Mouse (Mus musculus) liver, embryonic 15.5 days (tissue): ENCODE results near the gene Dusp9. TPM values are rescaled to one million over a fixed set of nuclear protein-coding genes. Genes with fewer than 3 reads are reported as not detected.

ENCODE experiments used
- ATAC-seq: fragments of 200-750 bp; cut with Nextera tagmentation; 2 replicates; pipeline ENCODE4 v1.8.0; 2017; ENCODE audit warnings: moderate number of reproducible peaks, mild to moderate bottlenecking, moderate library complexity; ENCODE audit not compliant: insufficient read depth
- H3K27ac ChIP-seq: fragments of 300-500 bp; sonication (generic); replicated peaks from 2 replicates; pipeline ENCODE4 v1.5.1; 2015; ENCODE audit warnings: mild to moderate bottlenecking, inconsistent platforms
- H3K27me3 ChIP-seq: fragments of 300-500 bp; sonication (generic); 2 replicates; pipeline ENCODE4 v1.6.1; 2015; ENCODE audit warnings: mild to moderate bottlenecking, inconsistent platforms
- H3K36me3 ChIP-seq: fragments of 300-500 bp; sonication (generic); replicated peaks from 2 replicates; pipeline ENCODE4 v1.6.1; 2015; ENCODE audit warnings: moderate library complexity, mild to moderate bottlenecking, inconsistent platforms
- H3K4me1 ChIP-seq: fragments of 300-500 bp; sonication (generic); replicated peaks from 2 replicates; pipeline ENCODE4 v1.6.1; 2015; ENCODE audit warnings: inconsistent platforms
- H3K4me2 ChIP-seq: fragments of 300-500 bp; sonication (generic); 2 replicates; pipeline ENCODE4 v1.6.1; 2015; ENCODE audit warnings: moderate library complexity, mild to moderate bottlenecking, inconsistent platforms
- H3K4me3 ChIP-seq: fragments of 300-500 bp; sonication (generic); replicated peaks from 2 replicates; pipeline ENCODE4 v1.5.1; 2015; ENCODE audit warnings: mild to moderate bottlenecking, inconsistent platforms
- H3K9ac ChIP-seq: fragments of 300-500 bp; sonication (generic); 2 replicates; pipeline ENCODE4 v1.6.1; 2015; ENCODE audit warnings: moderate library complexity, mild to moderate bottlenecking, inconsistent platforms
- H3K9me3 ChIP-seq: fragments of 300-500 bp; sonication (generic); replicated peaks from 2 replicates; pipeline ENCODE4 v1.6.1; 2016; ENCODE audit warnings: inconsistent platforms
- WGBS: fragments of 180-500 bp; shearing (Covaris S2); methylation state at CpG from one replicate; pipeline ENCODE4 v1.1.7; 2015; ENCODE audit warnings: mixed read lengths; ENCODE audit not compliant: insufficient replicate concordance; 5-methylcytosine and 5-hydroxymethylcytosine counted together
- polyA plus RNA-seq: library from polyadenylated mRNA; unstranded; fragments of >200 nt; fragmentation: Nextera tagmentation; extraction: Ambion mirVana; gene quantifications from 2 replicates; pipeline ENCODE4 v1.2.1, GENCODE M21; 2015

The Dusp9 gene
- 30.5 and 33.9 TPM in 2 replicates for polyA plus RNA-seq

GRCm38 (mm10) chrX:73639255-73639675, at the start of gene Dusp9:
Gene Dusp9 (plus strand): TSS chrX:73639419.
- Histone ChIP-seq H3K36me3 (no peaks in the 10 kb centered on the region), H3K4me3 (peak within 1 kb of the TSS; percentile 42), H3K9ac (no peak within 1 kb of the TSS), H3K27ac (no peak within 1 kb of the TSS), H3K4me1 (peaks cover 3% of the 10 kb centered on the region; the same call in 1 of the 2 replicates), H3K4me2 (peak within 1 kb of the TSS; percentile 63), H3K9me3 (no peaks in the 10 kb centered on the region), H3K27me3 (peaks cover 76% of the 10 kb centered on the region)
- WGBS: 21% methylated on average over 28 of the region's 28 CpGs
- ATAC-seq: peak; percentile 76

DNA sequence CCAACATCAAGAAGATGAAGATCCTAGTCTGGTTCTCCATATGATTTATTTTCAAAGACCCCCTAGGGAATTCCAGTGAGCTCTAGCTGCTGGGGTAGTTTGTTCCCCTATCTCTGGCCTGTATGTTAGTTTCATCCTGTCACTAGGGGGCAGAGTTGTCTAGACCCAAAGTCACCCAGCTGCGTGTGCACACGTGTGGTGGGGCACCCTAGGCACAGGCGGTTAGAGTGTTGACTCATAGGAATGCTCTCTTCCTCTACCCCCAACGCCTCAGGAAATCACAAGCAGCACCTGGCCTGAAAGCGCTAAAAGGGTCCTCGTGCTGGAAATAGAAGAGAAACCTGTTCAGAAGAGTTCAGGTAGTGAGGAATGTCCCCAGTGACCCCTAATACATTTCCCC, 46.0 kb upstream of the Dusp9 start:
- Histone ChIP-seq H3K9me3 (no peaks in the 10 kb centered on the region), H3K4me2 (no peak overlapping the region), H3K27ac (no peak overlapping the region), H3K36me3 (no peaks in the 10 kb centered on the region), H3K9ac (no peak overlapping the region), H3K4me1 (no peaks in the 10 kb centered on the region; the same call in 1 of the 2 replicates), H3K27me3 (peaks cover under 1% of the 10 kb centered on the region; the same call in 1 of the 2 replicates), H3K4me3 (no peak overlapping the region)
- ATAC-seq: 0 out of 2 replicates have a peak, but pooled peaks have one; percentile 62
- WGBS: 7% methylated on average over 6 of the region's 6 CpGs

- no peaks in the 10 kb centered on the region for H3K27me3 ChIP-seq
- no peaks in the 10 kb centered on the region; the same call in 1 of the 2 replicates for H3K4me1 ChIP-seq
- H3K9me3 ChIP-seq: no peaks in the 10 kb centered on the region
- H3K36me3 ChIP-seq: no peaks in the 10 kb centered on the region
- no peak overlapping the region for H3K4me2 ChIP-seq
- ATAC-seq: no peak
- WGBS: 48% methylated on average over 12 of the region's 12 CpGs
- H3K27ac ChIP-seq: 0 out of 2 replicates have a peak overlapping the region, but pooled peaks have one; percentile 19
- no peak overlapping the region for H3K9ac ChIP-seq
- H3K4me3 ChIP-seq: no peak overlapping the region
Measured at GRCm38 (mm10) chrX:73594451-73595121, 44.6 kb upstream of the Dusp9 start.

DNA sequence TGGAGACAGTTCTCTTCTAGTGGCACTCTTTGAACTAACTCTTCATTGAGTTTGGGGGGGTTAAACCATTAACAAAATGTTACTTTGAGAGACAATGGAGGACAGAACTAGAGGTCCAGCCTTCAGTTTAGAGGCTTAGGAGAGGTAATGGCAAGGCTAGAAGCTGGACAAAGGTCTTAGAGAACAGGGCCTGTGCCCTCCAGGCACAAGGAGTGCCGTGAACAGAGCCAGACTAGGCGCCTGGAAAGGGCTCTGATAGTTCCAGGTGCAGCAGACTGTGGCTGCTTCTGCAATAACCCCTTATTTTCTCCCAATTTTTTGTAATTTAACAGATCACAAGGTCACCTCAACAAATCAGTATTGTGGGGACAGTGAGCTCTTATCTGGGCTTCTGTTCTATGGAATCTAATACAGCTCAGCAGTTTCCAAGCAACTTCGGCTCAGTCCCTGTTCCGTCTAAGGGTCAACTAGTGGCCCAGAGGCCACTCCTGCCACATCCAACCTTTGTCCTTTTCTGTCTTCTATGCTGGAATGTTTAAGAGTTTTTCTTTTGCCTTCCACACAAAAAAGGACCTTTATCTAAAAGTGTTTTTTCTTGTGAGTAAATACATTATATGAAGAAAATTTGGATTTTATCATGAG, 43.8 kb upstream of the Dusp9 start:
- H3K27ac ChIP-seq: no peak overlapping the region
- H3K4me1 ChIP-seq: no peaks in the 10 kb centered on the region; the same call in 1 of the 2 replicates
- WGBS: 61% methylated on average over 4 of the region's 4 CpGs
- no peak for ATAC-seq
- no peaks in the 10 kb centered on the region for H3K36me3 ChIP-seq
- no peak overlapping the region for H3K9ac ChIP-seq
- no peaks in the 10 kb centered on the region for H3K9me3 ChIP-seq
- no peak overlapping the region for H3K4me2 ChIP-seq
- no peaks in the 10 kb centered on the region for H3K27me3 ChIP-seq
- H3K4me3 ChIP-seq: no peak overlapping the region

GRCm38 (mm10) chrX:73601456-73601855, 37.8 kb upstream of the Dusp9 start:
- 56% methylated on average over 1 of the region's 1 CpGs for WGBS
- Histone ChIP-seq H3K4me3 (no peak overlapping the region), H3K36me3 (no peaks in the 10 kb centered on the region), H3K4me2 (no peak overlapping the region), H3K4me1 (no peaks in the 10 kb centered on the region), H3K9ac (no peak overlapping the region), H3K27me3 (no peaks in the 10 kb centered on the region), H3K27ac (no peak overlapping the region), H3K9me3 (no peaks in the 10 kb centered on the region)
- ATAC-seq: no peak

- H3K4me3 ChIP-seq: no peak overlapping the region
- H3K27me3 ChIP-seq: no peaks in the 10 kb centered on the region; the same call in 1 of the 2 replicates
- no peak overlapping the region for H3K9ac ChIP-seq
- no peak for ATAC-seq
- WGBS: 46% methylated on average over 4 of the region's 4 CpGs
- H3K36me3 ChIP-seq: no peaks in the 10 kb centered on the region
- H3K4me2 ChIP-seq: no peak overlapping the region
- no peak overlapping the region; the same call in 1 of the 2 replicates for H3K27ac ChIP-seq
- no peaks in the 10 kb centered on the region for H3K9me3 ChIP-seq
- H3K4me1 ChIP-seq: no peaks in the 10 kb centered on the region
Measured at GRCm38 (mm10) chrX:73613665-73614064, 25.6 kb upstream of the Dusp9 start.

GRCm38 (mm10) chrX:73615876-73616275, 23.3 kb upstream of the Dusp9 start:
- 71% methylated on average over 1 of the region's 1 CpGs for WGBS
- ATAC-seq: no peak
- Histone ChIP-seq H3K9ac (no peak overlapping the region), H3K27ac (no peak overlapping the region), H3K9me3 (no peaks in the 10 kb centered on the region), H3K27me3 (no peaks in the 10 kb centered on the region; the same call in 1 of the 2 replicates), H3K4me2 (no peak overlapping the region), H3K4me3 (no peak overlapping the region), H3K36me3 (no peaks in the 10 kb centered on the region), H3K4me1 (0 out of 2 replicates have a peak, but pooled peaks cover 4% of the 10 kb centered on the region)

DNA sequence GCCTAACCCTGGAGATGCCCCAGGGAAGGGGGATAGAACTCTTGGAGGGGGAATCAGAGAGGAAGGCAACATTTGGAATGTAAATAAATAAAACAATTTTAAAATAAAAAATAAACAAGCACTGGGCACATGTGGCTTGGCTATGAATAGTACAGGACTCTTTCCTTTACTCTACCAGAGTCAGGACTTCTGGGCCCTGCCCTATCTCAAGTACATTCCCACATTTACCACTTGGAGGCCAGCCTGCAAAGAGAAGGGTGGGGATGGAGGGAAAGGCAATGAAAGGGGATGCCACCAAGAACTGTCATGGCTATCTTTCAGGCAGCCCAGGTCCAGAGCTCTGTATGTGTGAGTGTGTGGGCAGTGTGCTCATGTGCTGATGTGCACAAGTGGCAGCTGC, 19.8 kb upstream of the Dusp9 start:
- Histone ChIP-seq H3K27me3 (no peaks in the 10 kb centered on the region; the same call in 1 of the 2 replicates), H3K4me2 (no peak overlapping the region), H3K4me3 (no peak overlapping the region), H3K4me1 (0 out of 2 replicates have a peak, but pooled peaks cover 4% of the 10 kb centered on the region), H3K9me3 (no peaks in the 10 kb centered on the region), H3K9ac (no peak overlapping the region), H3K36me3 (no peaks in the 10 kb centered on the region), H3K27ac (no peak overlapping the region)
- ATAC-seq: no peak

DNA sequence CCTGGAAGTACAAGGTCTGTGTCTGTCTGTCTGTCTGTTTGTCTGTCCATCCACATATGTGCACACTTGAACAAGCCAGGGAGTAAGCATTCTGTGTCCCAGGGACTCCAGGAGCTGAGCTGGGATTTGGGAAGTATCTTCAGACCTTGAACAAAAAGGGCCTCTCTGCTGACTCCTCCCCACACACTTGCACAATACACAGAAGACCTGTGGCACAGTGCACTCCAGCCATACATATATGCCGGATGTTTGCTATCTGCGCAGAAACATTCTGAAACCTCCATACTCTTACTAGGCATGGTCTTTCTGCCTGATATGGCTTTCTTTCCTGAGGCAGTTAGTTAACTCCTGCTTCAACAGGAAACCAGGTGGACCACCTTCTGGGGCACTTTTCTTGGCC, 19.3 kb upstream of the Dusp9 start:
- H3K27ac ChIP-seq: no peak overlapping the region
- 0 out of 2 replicates have a peak, but pooled peaks cover 4% of the 10 kb centered on the region for H3K4me1 ChIP-seq
- ATAC-seq: no peak
- H3K9me3 ChIP-seq: no peaks in the 10 kb centered on the region
- no peaks in the 10 kb centered on the region; the same call in 1 of the 2 replicates for H3K27me3 ChIP-seq
- no peak overlapping the region for H3K4me3 ChIP-seq
- no peaks in the 10 kb centered on the region for H3K36me3 ChIP-seq
- H3K9ac ChIP-seq: no peak overlapping the region
- 76% methylated on average over 2 of the region's 2 CpGs for WGBS
- no peak overlapping the region for H3K4me2 ChIP-seq

GRCm38 (mm10) chrX:73626981-73627380, 12.2 kb upstream of the Dusp9 start:
- Histone ChIP-seq H3K4me1 (no peaks in the 10 kb centered on the region), H3K9ac (no peak overlapping the region), H3K4me2 (no peak overlapping the region), H3K9me3 (no peaks in the 10 kb centered on the region), H3K4me3 (no peak overlapping the region), H3K27ac (no peak overlapping the region), H3K36me3 (no peaks in the 10 kb centered on the region), H3K27me3 (peaks cover 2% of the 10 kb centered on the region; the same call in 1 of the 2 replicates)
- ATAC-seq: no peak

- Histone ChIP-seq H3K9ac (no peak overlapping the region), H3K36me3 (no peaks in the 10 kb centered on the region), H3K4me1 (peaks cover 3% of the 10 kb centered on the region; the same call in 1 of the 2 replicates), H3K27me3 (peaks cover 80% of the 10 kb centered on the region), H3K4me2 (no peak overlapping the region; the same call in 1 of the 2 replicates), H3K27ac (no peak overlapping the region), H3K9me3 (no peaks in the 10 kb centered on the region), H3K4me3 (no peak overlapping the region)
- 12% methylated on average over 19 of the region's 19 CpGs for WGBS
- ATAC-seq: no peak
Measured at GRCm38 (mm10) chrX:73635425-73635824, 3.8 kb upstream of the Dusp9 start.
